Mouse (Mus musculus) forebrain, postnatal 0 days (tissue): ENCODE results near the gene Tmed10. TPM values are rescaled to one million over a fixed set of nuclear protein-coding genes. Genes with fewer than 3 reads are reported as not detected.

Experiments used
- ATAC-seq: fragments of 200-750 bp; cut with Nextera tagmentation; 2 replicates; pipeline ENCODE4 v1.8.0; 2017; ENCODE audit warnings: mild to moderate bottlenecking, moderate library complexity
- DNase-seq: peaks from one replicate; pipeline ENCODE4 v3.0.0-alpha.2; 2015
- H3K27ac ChIP-seq: fragments of 300-500 bp; sonication (generic); 2 replicates; pipeline ENCODE4 v1.5.1; 2014; ENCODE audit warnings: low read depth, mild to moderate bottlenecking, antibody characterized with exemption, low read length, moderate library complexity, mixed read lengths
- H3K27me3 ChIP-seq: fragments of 300-500 bp; sonication (generic); 2 replicates; pipeline ENCODE4 v1.6.1; 2014; ENCODE audit warnings: mild to moderate bottlenecking, low read length, mixed read lengths; ENCODE audit not compliant: insufficient read depth
- H3K36me3 ChIP-seq: fragments of 300-500 bp; sonication (generic); 2 replicates; pipeline ENCODE4 v1.6.1; 2014; ENCODE audit warnings: mild to moderate bottlenecking, moderate library complexity; ENCODE audit not compliant: insufficient read depth
- H3K4me1 ChIP-seq: fragments of 300-500 bp; sonication (generic); 2 replicates; pipeline ENCODE4 v1.6.1; 2014; ENCODE audit warnings: antibody characterized with exemption; ENCODE audit not compliant: insufficient read depth
- H3K4me2 ChIP-seq: fragments of 300-500 bp; sonication (generic); 2 replicates; pipeline ENCODE4 v1.6.1; 2014; ENCODE audit warnings: low read depth, mild to moderate bottlenecking, moderate library complexity
- H3K4me3 ChIP-seq: fragments of 300-500 bp; sonication (generic); 2 replicates; pipeline ENCODE4 v1.5.1; 2014; ENCODE audit warnings: low read depth, low read length, mixed read lengths
- H3K9ac ChIP-seq: fragments of 300-500 bp; sonication (generic); 2 replicates; pipeline ENCODE4 v1.6.1; 2014; ENCODE audit warnings: mild to moderate bottlenecking
- H3K9me3 ChIP-seq: fragments of 300-500 bp; sonication (generic); 2 replicates; pipeline ENCODE4 v1.6.1; 2016; ENCODE audit warnings: low read length
- CTCF ChIP-seq: sonication (generic); IDR thresholded peaks from 2 replicates; pipeline ENCODE4 v1.5.1; 2016; ENCODE audit warnings: antibody characterized with exemption, control low read depth, low read depth
- WGBS: fragments of 180-500 bp; shearing (Covaris S2); extraction: QIAGEN DNeasy Blood & Tissue Kit; methylation state at CpG from one replicate; pipeline ENCODE4 v1.1.7; 2014; 5-methylcytosine and 5-hydroxymethylcytosine counted together
- polyA plus RNA-seq: library from polyadenylated mRNA; unstranded; fragments of >200 nt; fragmentation: Nextera tagmentation; extraction: Ambion mirVana; gene quantifications from 2 replicates; pipeline ENCODE4 v1.2.1, GENCODE M21; 2015
- total RNA-seq: library from RNA; depleted of rRNA; stranded (reverse); fragments of >200 nt; gene quantifications from 2 replicates; pipeline ENCODE4 v1.2.3, GENCODE M21; 2014

Gene Tmed10
- total and polyA plus RNA-seq, 2 experiments from 2014 or later, result 59.2 to 167 TPM

GRCm38 (mm10) chr12:85373591-85374560 is 771 bp downstream of the Tmed10 start:
- DNase-seq (peak; percentile 64), ATAC-seq (peak; percentile 63)
- Histone ChIP-seq H3K4me1 (0 out of 2 replicates have a peak, but pooled peaks cover 8% of the 10 kb centered on the region), H3K4me2 (peak overlapping the region; percentile 45), H3K9ac (peak overlapping the region; percentile 80), H3K9me3 (no peaks in the 10 kb centered on the region), H3K27me3 (no peaks in the 10 kb centered on the region), H3K36me3 (no peaks in the 10 kb centered on the region), H3K27ac (peak overlapping the region; percentile 82), H3K4me3 (peak overlapping the region; percentile 73)
- WGBS, result under 1% methylated on average over 51 of the region's 53 CpGs
- TF ChIP-seq CTCF, result peak; percentile 17; the same call in 1 of the 2 replicates

GRCm38 (mm10) chr12:85372068-85372665 is 2.5 kb downstream of the Tmed10 start:
- Histone ChIP-seq H3K9ac (no peak overlapping the region), H3K4me2 (no peak overlapping the region), H3K4me1 (0 out of 2 replicates have a peak, but pooled peaks cover 8% of the 10 kb centered on the region), H3K4me3 (no peak overlapping the region), H3K36me3 (no peaks in the 10 kb centered on the region), H3K27me3 (no peaks in the 10 kb centered on the region), H3K9me3 (no peaks in the 10 kb centered on the region), H3K27ac (no peak overlapping the region)
- ATAC-seq (no peak), DNase-seq (no peak)
- 69% methylated on average over 8 of the region's 8 CpGs for WGBS
- no peak for TF ChIP-seq CTCF

- Histone ChIP-seq H3K27ac (no peak overlapping the region), H3K9ac (no peak overlapping the region), H3K4me1 (0 out of 2 replicates have a peak, but pooled peaks cover 5% of the 10 kb centered on the region), H3K27me3 (no peaks in the 10 kb centered on the region), H3K4me3 (no peak overlapping the region), H3K9me3 (no peaks in the 10 kb centered on the region), H3K4me2 (no peak overlapping the region), H3K36me3 (no peaks in the 10 kb centered on the region)
- DNase-seq (no peak), ATAC-seq (no peak)
- 82% methylated on average over 6 of the region's 6 CpGs for whole genome bisulfite sequencing
- no peak for TF ChIP-seq CTCF
Observed at GRCm38 (mm10) chr12:85368441-85369063, 6.1 kb downstream of the Tmed10 start.

GRCm38 (mm10) chr12:85366271-85366670 is 8.4 kb downstream of the Tmed10 start:
- WGBS, result 47% methylated on average over 3 of the region's 3 CpGs
- H3K4me2 ChIP-seq, result no peak overlapping the region
- H3K4me3 ChIP-seq, result no peak overlapping the region
- DNase-seq (peak; percentile 46), ATAC-seq (peak; percentile 89)
- no peaks in the 10 kb centered on the region for H3K36me3 ChIP-seq
- TF ChIP-seq CTCF, result no peak
- no peaks in the 10 kb centered on the region for H3K4me1 ChIP-seq
- H3K9me3 ChIP-seq, result no peaks in the 10 kb centered on the region
- 0 out of 2 replicates have a peak overlapping the region, but pooled peaks have one; percentile 35 for H3K27ac ChIP-seq
- H3K27me3 ChIP-seq, result no peaks in the 10 kb centered on the region
- H3K9ac ChIP-seq, result no peak overlapping the region

- 87% methylated on average over 4 of the region's 4 CpGs for WGBS
- H3K27ac ChIP-seq, result no peak overlapping the region
- no peak overlapping the region for H3K9ac ChIP-seq
- TF ChIP-seq CTCF, result no peak
- no peaks in the 10 kb centered on the region for H3K4me1 ChIP-seq
- H3K9me3 ChIP-seq, result no peaks in the 10 kb centered on the region
- DNase-seq (no peak), ATAC-seq (no peak)
- H3K36me3 ChIP-seq, result no peaks in the 10 kb centered on the region
- H3K4me2 ChIP-seq, result no peak overlapping the region
- H3K27me3 ChIP-seq, result no peaks in the 10 kb centered on the region
- H3K4me3 ChIP-seq, result no peak overlapping the region
Observed at GRCm38 (mm10) chr12:85362510-85362909, 12.1 kb downstream of the Tmed10 start.

- DNase-seq (no peak), ATAC-seq (no peak)
- no peaks in the 10 kb centered on the region for H3K36me3 ChIP-seq
- no peak overlapping the region for H3K9ac ChIP-seq
- no peaks in the 10 kb centered on the region for H3K27me3 ChIP-seq
- no peaks in the 10 kb centered on the region for H3K4me1 ChIP-seq
- TF ChIP-seq CTCF, result no peak
- H3K27ac ChIP-seq, result no peak overlapping the region
- no peak overlapping the region for H3K4me3 ChIP-seq
- no peak overlapping the region for H3K4me2 ChIP-seq
- no peaks in the 10 kb centered on the region for H3K9me3 ChIP-seq
Observed at GRCm38 (mm10) chr12:85361580-85361979, 13.1 kb downstream of the Tmed10 start.

- Histone ChIP-seq H3K4me3 (no peak overlapping the region), H3K9ac (no peak overlapping the region), H3K27me3 (no peaks in the 10 kb centered on the region), H3K4me1 (no peaks in the 10 kb centered on the region), H3K4me2 (no peak overlapping the region), H3K27ac (no peak overlapping the region), H3K36me3 (no peaks in the 10 kb centered on the region), H3K9me3 (no peaks in the 10 kb centered on the region)
- WGBS, result 89% methylated on average over 3 of the region's 3 CpGs
- no peak for TF ChIP-seq CTCF
- DNase-seq (no peak), ATAC-seq (no peak)
Observed at GRCm38 (mm10) chr12:85361165-85361564, 13.5 kb downstream of the Tmed10 start.
